Mouse (Mus musculus): ENCODE measurements at regions not wholly inside any gene's neighbourhood (a gene's known extent, or its start where the extent isn't known, plus 50 kb on each side); places are given as distances from the start of the nearest gene placed in this dataset.

DNA sequence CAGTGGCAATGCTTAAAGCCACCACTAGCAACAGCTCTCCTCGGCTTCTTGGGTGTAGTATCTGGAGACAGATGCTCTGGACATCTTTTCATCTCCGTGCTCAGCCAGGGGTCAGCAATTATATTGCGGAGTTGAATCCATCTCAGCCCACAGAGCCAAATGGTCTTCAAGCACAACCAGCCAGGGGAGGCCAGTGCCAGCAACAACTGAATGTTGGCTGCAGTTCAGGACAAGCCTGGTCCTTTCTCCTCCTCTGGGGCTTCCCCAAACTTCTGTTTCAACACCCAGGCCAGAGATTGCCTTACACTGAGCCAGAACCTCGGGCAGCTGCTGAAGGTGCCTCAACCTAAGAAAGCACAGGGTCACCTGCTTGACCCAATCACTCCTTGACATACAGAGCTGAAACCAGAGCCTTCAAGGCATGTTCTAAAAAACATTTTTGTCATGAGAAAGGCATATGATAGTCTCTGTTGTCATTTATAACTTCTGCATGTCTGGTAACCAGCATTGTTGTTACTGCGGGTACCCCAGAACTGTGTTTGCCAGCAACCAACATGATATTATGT, 169.9 kb upstream of the Lef1 start:
- TF ChIP-seq CTCF (IDR thresholded peaks at IDR 0.05; ENCODE audit: low read depth) (no peak), EP300 (IDR thresholded peaks at IDR 0.05; ENCODE audit: low read depth) (no peak)
